10 mouse cellular contexts compared by ENCODE assay signal in genomic region chr11:12578999-12579576, GRCm38 (mm10).
A peak's percentile ranks its signal among the peaks of the same experiment; 100 is the strongest.
DNase-seq lines count a peak whose midpoint lies in the region; ATAC-seq and TF ChIP-seq lines count a peak whose summit lies in the region.
"Had no signal": no experiment of that assay in that cellular context is flagged by ENCODE, and none has a peak within 500 bp of the region (broad histone marks: within the 10 kb centered on the region; RNA-seq: fewer than 3 reads in every experiment).

No protein-coding gene starts in this region.

- H3K4me1 ChIP-seq in kidney, postnatal 0 days (replicated peaks; ENCODE audit: insufficient read depth, low read length): no peaks in the 10 kb centered on the region
- no peaks in the 10 kb centered on the region; the same call in 1 of the 2 replicates for H3K4me1 ChIP-seq in bone marrow macrophage, adult 2 months (ENCODE audit: control insufficient read depth, insufficient read depth, low read length)
- H3K4me1 ChIP-seq in midbrain, embryonic 14.5 days (ENCODE audit: control insufficient read depth, insufficient read depth, low read length): 0 out of 2 replicates have a peak, but pooled peaks cover 4% of the 10 kb centered on the region

- H3K27ac ChIP-seq in kidney, postnatal 0 days: no peak overlapping the region
- no peak overlapping the region for H3K27ac ChIP-seq in bone marrow macrophage, adult 2 months (ENCODE audit: insufficient read depth, low read depth, low read length)
- no peak overlapping the region for H3K27ac ChIP-seq in midbrain, embryonic 14.5 days (replicated peaks; ENCODE audit: low read depth, low read length)
- H3K27ac ChIP-seq: macrophage had no signal

- TF ChIP-seq CTCF in kidney, postnatal 0 days (IDR thresholded peaks at IDR 0.05; ENCODE audit: low read depth): peak; percentile 83
- TF ChIP-seq CTCF in bone marrow macrophage, adult 2 months (IDR thresholded peaks at IDR 0.05; ENCODE audit: low read depth, low read length): peak; percentile 55

- H3K27me3 ChIP-seq in kidney, postnatal 0 days (ENCODE audit: insufficient read depth, low read length): no peaks in the 10 kb centered on the region
- H3K27me3 ChIP-seq in midbrain, embryonic 14.5 days (ENCODE audit: control insufficient read depth, insufficient read depth, low read length): no peaks in the 10 kb centered on the region

- TF ChIP-seq POLR2A in bone marrow macrophage, adult 2 months (IDR thresholded peaks at IDR 0.05; ENCODE audit: borderline replicate concordance, low read depth, low read length): no peak

- H3K4me2 ChIP-seq in kidney, postnatal 0 days (ENCODE audit: low read length): no peak overlapping the region
- H3K4me2 ChIP-seq in midbrain, embryonic 14.5 days (ENCODE audit: low read length): no peak overlapping the region

- ATAC-seq in kidney, postnatal 0 days (replicated peaks; ENCODE audit: low FRiP score, low read depth): no peak
- no peak for ATAC-seq in midbrain, embryonic 14.5 days (ENCODE audit: low FRiP score, low TSS enrichment)
- ATAC-seq in monocyte, adult 5-6 weeks (replicated peaks; ENCODE audit: insufficient number of reproducible peaks, low FRiP score, low TSS enrichment, poor library complexity, severe bottlenecking): no peak

- H3K36me3 ChIP-seq in kidney, postnatal 0 days (ENCODE audit: insufficient read depth, low read length): no peaks in the 10 kb centered on the region
- no peaks in the 10 kb centered on the region for H3K36me3 ChIP-seq in midbrain, embryonic 14.5 days (ENCODE audit: control insufficient read depth, insufficient read depth, low read length)

- H3K4me3 ChIP-seq in kidney, postnatal 0 days (replicated peaks; ENCODE audit: low read depth, low read length): no peak overlapping the region
- H3K4me3 ChIP-seq in bone marrow macrophage, adult 2 months (ENCODE audit: insufficient read depth, low read length): no peak overlapping the region
- no peak overlapping the region for H3K4me3 ChIP-seq in midbrain, embryonic 14.5 days (replicated peaks; ENCODE audit: low read depth, low read length)
- H3K4me3 ChIP-seq: erythroblast, embryonic 14.5 days had no signal

- WGBS in kidney, postnatal 0 days: 30% methylated on average over 14 of the region's 14 CpGs
- 36% methylated on average over 14 of the region's 14 CpGs for WGBS in midbrain, embryonic 14.5 days

- H3K9me3 ChIP-seq in kidney, postnatal 0 days (replicated peaks; ENCODE audit: low read length): no peaks in the 10 kb centered on the region
- H3K9me3 ChIP-seq in midbrain, embryonic 14.5 days (ENCODE audit: control insufficient read depth, low read length): no peaks in the 10 kb centered on the region

- DNase-seq in kidney, postnatal 0 days (ENCODE audit: low spot score): peak; percentile 45
- DNase-seq in kidney, adult 11 months: no peak
- DNase-seq in forelimb bud, embryonic 11.5 days (ENCODE audit: low read depth, low spot score): peak; percentile 24
- DNase-seq in left cerebral cortex, adult 11 months (ENCODE audit: low spot score): peak; percentile 38
- peak; percentile 90 for DNase-seq in midbrain, embryonic 14.5 days
- no peak for DNase-seq in spleen, adult 18-20 months

- no peak overlapping the region for H3K9ac ChIP-seq in kidney, postnatal 0 days (ENCODE audit: low read depth, low read length)
- H3K9ac ChIP-seq in midbrain, embryonic 14.5 days (replicated peaks; ENCODE audit: low read length): no peak overlapping the region

Comparison
In these comparisons a context has a peak if more than half of its experiments do, and no peak if none do; other contexts are left out.
1. DNase-seq: peak in kidney, postnatal 0 days (single experiment), forelimb bud, embryonic 11.5 days (single experiment), left cerebral cortex, adult 11 months (single experiment) and midbrain, embryonic 14.5 days (single experiment); none in kidney, adult 11 months (single experiment) and spleen, adult 18-20 months (0 of 2).